Mouse (Mus musculus): ENCODE data around the gene Hoxa3.

The Hoxa3 gene

GRCm38 (mm10) chr6:52246916-52247315 lies 33.8 kb upstream of the Hoxa3 start:
- no peak for DNase-seq (ENCODE audit: low spot score in 2 of 2)

GRCm38 (mm10) chr6:52246403-52246803 lies 33.3 kb upstream of the Hoxa3 start:
- DNase-seq (ENCODE audit: low spot score in 2 of 2) = no peak

GRCm38 (mm10) chr6:52245757-52246142 lies 32.6 kb upstream of the Hoxa3 start, which contains the start of gene Hoxa11:
Gene Hoxa11 (minus strand): TSS chr6:52245810.
- DNase-seq (ENCODE audit: low spot score in 2 of 2) = no peak

- no peak for DNase-seq (ENCODE audit: low spot score in 2 of 2)
Measured at GRCm38 (mm10) chr6:52245040-52245756, 32.1 kb upstream of the Hoxa3 start.

- no peak for DNase-seq (ENCODE audit: low spot score in 2 of 2)
Measured at GRCm38 (mm10) chr6:52244471-52245039, 31.4 kb upstream of the Hoxa3 start.

- DNase-seq (ENCODE audit: low spot score in 2 of 2) = no peak
Measured at GRCm38 (mm10) chr6:52243681-52244121, 30.6 kb upstream of the Hoxa3 start.

- no peak for DNase-seq (ENCODE audit: low spot score in 2 of 2)
Measured at GRCm38 (mm10) chr6:52242801-52243332, 29.7 kb upstream of the Hoxa3 start.

- DNase-seq (ENCODE audit: low spot score in 2 of 2) = no peak
Measured at GRCm38 (mm10) chr6:52241001-52241621, 28.0 kb upstream of the Hoxa3 start.

GRCm38 (mm10) chr6:52240389-52241000 lies 27.4 kb upstream of the Hoxa3 start, which contains the start of gene Hoxa10:
Gene Hoxa10 (minus strand): TSS chr6:52240854.
- DNase-seq (ENCODE audit: low spot score in 2 of 2) = no peak

GRCm38 (mm10) chr6:52239625-52240388 lies 26.7 kb upstream of the Hoxa3 start:
- no peak for DNase-seq (ENCODE audit: low spot score in 2 of 2)

- DNase-seq (ENCODE audit: low spot score in 2 of 2) = no peak
Measured at GRCm38 (mm10) chr6:52238976-52239375, 25.8 kb upstream of the Hoxa3 start.

- DNase-seq (ENCODE audit: low spot score in 2 of 2) = no peak
Measured at GRCm38 (mm10) chr6:52238155-52238545, 25.0 kb upstream of the Hoxa3 start.

- DNase-seq (ENCODE audit: low spot score in 2 of 2) = no peak
Measured at GRCm38 (mm10) chr6:52237346-52238154, 24.4 kb upstream of the Hoxa3 start.

GRCm38 (mm10) chr6:52236806-52237205 lies 23.7 kb upstream of the Hoxa3 start:
- no peak for DNase-seq (ENCODE audit: low spot score in 2 of 2)

- DNase-seq (ENCODE audit: low spot score in 2 of 2) = no peak
Measured at GRCm38 (mm10) chr6:52235866-52236265, 22.7 kb upstream of the Hoxa3 start.

- DNase-seq (ENCODE audit: low spot score in 2 of 2) = no peak
Measured at GRCm38 (mm10) chr6:52235267-52235666, 22.1 kb upstream of the Hoxa3 start.

GRCm38 (mm10) chr6:52234428-52235140 lies 21.4 kb upstream of the Hoxa3 start:
- DNase-seq (ENCODE audit: low spot score in 2 of 2) = no peak

- DNase-seq (ENCODE audit: low spot score in 2 of 2) = no peak
Measured at GRCm38 (mm10) chr6:52233546-52234427, 20.7 kb upstream of the Hoxa3 start.

GRCm38 (mm10) chr6:52232984-52233545 lies 19.9 kb upstream of the Hoxa3 start:
- no peak for DNase-seq (ENCODE audit: low spot score in 2 of 2)

All from frontal cortex, postnatal 10 days (tissue).